Mouse (Mus musculus): ENCODE measurements around the gene Nudt21. TPM values are rescaled to one million over a fixed set of nuclear protein-coding genes. Genes with fewer than 3 reads are reported as not detected.

Nudt21 gene
- polyA plus RNA-seq (2015; fragmentation: Nextera tagmentation; extraction: Ambion mirVana), result 60.2 and 68.5 TPM in 2 replicates

DNA sequence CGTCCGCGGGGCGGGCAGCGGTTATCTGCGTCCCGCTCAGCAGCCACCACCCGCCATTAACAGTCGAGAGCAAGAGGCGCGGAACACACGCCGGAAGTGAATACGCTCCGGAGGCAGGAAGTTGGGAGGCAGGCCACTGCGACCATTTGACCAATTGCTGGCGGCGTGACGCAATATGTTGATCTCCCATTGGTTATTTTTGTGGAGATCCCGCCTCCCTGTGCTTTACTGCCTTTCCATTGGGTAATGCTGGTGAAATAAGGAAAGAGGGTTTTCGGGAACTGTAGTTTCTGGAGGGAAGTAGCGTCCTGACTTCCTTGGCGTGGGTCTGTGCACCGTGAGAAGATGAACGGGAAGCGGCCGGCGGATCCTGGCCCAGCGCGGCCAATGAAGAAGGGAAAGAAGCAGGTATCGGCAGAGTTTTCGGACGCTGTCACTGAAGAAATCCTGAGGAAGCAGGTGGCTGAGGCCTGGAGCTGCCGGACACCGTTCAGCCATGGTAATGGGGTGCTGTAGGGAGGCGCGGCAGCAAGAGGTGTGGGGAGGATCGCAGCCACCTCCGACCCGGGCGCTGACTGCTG lies at the start of gene Nudt21, which contains the start of gene Ogfod1:
Gene Nudt21 (minus strand): TSS at position 88 of the 581 bp plus-strand sequence.
Gene Ogfod1 (plus strand): TSS at position 255 of the 581 bp plus-strand sequence.
- under 1% methylated on average over 36 of the region's 41 CpGs for WGBS

DNA sequence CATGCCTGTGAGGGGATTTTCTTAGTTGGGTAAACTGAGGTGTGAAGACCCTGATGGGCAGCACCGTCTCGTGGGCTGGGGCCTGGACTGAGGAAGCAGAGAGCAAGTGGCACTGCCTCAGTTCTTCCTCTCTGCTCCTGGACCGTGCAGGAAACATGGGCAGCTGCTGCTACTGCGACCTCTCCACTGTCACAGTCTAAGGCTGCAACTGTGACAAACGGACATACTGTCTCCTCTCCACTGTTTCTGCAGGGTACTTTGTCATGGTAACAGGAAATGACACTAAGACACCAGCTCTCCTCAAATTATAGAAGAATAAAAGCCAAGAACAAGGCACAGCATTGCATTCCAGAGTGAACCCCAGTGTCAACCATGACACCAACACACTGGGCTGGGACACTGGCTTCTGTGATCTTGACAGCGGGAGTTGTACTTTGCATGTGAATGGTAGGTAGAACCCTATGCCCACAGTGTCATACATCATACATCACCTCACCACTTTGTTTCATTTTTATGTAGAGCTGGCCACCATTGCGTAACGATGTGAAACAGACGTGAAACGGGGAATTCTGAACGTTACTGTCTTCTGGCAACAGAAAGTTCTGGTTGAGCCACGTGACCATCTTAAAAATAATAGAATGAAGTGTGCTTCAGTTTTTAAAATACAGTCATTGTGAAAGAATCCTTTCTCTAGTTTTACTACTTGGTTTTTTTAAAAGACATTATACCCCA lies 39.8 kb upstream of the Nudt21 start:
- TF ChIP-seq EP300 (optimal IDR thresholded peaks at IDR 0.05) (no peak), CTCF (IDR thresholded peaks at IDR 0.05; ENCODE audit: low read depth) (no peak)
- Histone ChIP-seq H3K4me2 (replicated peaks; ENCODE audit: low read depth) (no peak overlapping the region), H3K9ac (ENCODE audit: low read length) (no peak overlapping the region), H3K4me3 (ENCODE audit: low read depth, low read length) (no peak overlapping the region), H3K4me1 (replicated peaks; ENCODE audit: control insufficient read depth, insufficient read depth) (no peaks in the 10 kb centered on the region), H3K27me3 (ENCODE audit: control insufficient read depth, insufficient read depth, low read length) (no peaks in the 10 kb centered on the region), H3K27ac (replicated peaks) (no peak overlapping the region), H3K9me3 (ENCODE audit: control insufficient read depth, low read length) (no peaks in the 10 kb centered on the region), H3K36me3 (ENCODE audit: control insufficient read depth, insufficient read depth, low read length) (no peaks in the 10 kb centered on the region; the same call in 1 of the 2 replicates)
- 87% methylated on average over 12 of the region's 12 CpGs for WGBS
- no peak for ATAC-seq (ENCODE audit: low FRiP score, low TSS enrichment)
- DNase-seq (ENCODE audit: low spot score), result no peak

More for the DNA sequence above, at the start of gene Nudt21, which contains the start of gene Ogfod1:
- Histone ChIP-seq H3K9ac (ENCODE audit: low read length) (peak within 1 kb of the TSS; percentile 67), H3K27me3 (ENCODE audit: control insufficient read depth, insufficient read depth, low read length) (no peaks in the 10 kb centered on the region), H3K27ac (replicated peaks) (peak within 1 kb of the TSS; percentile 84), H3K9me3 (ENCODE audit: control insufficient read depth, low read length) (no peaks in the 10 kb centered on the region), H3K4me1 (replicated peaks; ENCODE audit: control insufficient read depth, insufficient read depth) (no peaks in the 10 kb centered on the region), H3K4me3 (ENCODE audit: low read depth, low read length) (peak within 1 kb of the TSS; percentile 83), H3K4me2 (replicated peaks; ENCODE audit: low read depth) (peak within 1 kb of the TSS; percentile 70), H3K36me3 (ENCODE audit: control insufficient read depth, insufficient read depth, low read length) (no peaks in the 10 kb centered on the region)
- ATAC-seq (ENCODE audit: low FRiP score, low TSS enrichment) (peak; percentile 99), DNase-seq (ENCODE audit: low spot score) (peak; percentile 96)
- TF ChIP-seq CTCF (IDR thresholded peaks at IDR 0.05; ENCODE audit: low read depth) (no peak), EP300 (optimal IDR thresholded peaks at IDR 0.05) (peak; percentile 75)

DNA sequence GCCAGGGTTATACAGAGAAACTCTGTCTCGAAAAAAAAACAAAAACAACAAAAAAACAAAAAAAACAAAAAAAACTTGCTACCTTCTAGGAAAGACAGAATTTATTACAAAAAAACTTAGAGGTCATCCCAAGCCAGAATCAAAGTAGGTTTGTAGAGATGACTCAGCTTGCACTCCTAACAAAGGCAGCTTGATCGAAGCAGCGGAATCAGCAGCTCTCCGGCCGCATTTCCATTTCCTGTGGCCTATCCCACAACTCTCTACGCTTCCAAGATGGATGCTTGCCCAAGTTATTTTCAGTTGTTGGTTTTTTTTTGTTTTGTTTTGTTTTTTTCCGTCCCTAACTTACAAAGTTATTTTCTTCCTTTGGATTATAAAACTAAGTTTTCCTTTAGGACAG lies 32.0 kb upstream of the Nudt21 start:
- TF ChIP-seq EP300 (optimal IDR thresholded peaks at IDR 0.05) (no peak), CTCF (IDR thresholded peaks at IDR 0.05; ENCODE audit: low read depth) (no peak)
- Histone ChIP-seq H3K9ac (ENCODE audit: low read length) (no peak overlapping the region), H3K4me3 (ENCODE audit: low read depth, low read length) (no peak overlapping the region), H3K27me3 (ENCODE audit: control insufficient read depth, insufficient read depth, low read length) (no peaks in the 10 kb centered on the region), H3K27ac (replicated peaks) (no peak overlapping the region), H3K4me2 (replicated peaks; ENCODE audit: low read depth) (no peak overlapping the region), H3K4me1 (replicated peaks; ENCODE audit: control insufficient read depth, insufficient read depth) (no peaks in the 10 kb centered on the region), H3K36me3 (ENCODE audit: control insufficient read depth, insufficient read depth, low read length) (peaks cover 2% of the 10 kb centered on the region; the same call in 1 of the 2 replicates), H3K9me3 (ENCODE audit: control insufficient read depth, low read length) (no peaks in the 10 kb centered on the region)
- no peak for ATAC-seq (ENCODE audit: low FRiP score, low TSS enrichment)
- DNase-seq (ENCODE audit: low spot score), result no peak
- WGBS, result 94% methylated on average over 7 of the region's 7 CpGs

DNA sequence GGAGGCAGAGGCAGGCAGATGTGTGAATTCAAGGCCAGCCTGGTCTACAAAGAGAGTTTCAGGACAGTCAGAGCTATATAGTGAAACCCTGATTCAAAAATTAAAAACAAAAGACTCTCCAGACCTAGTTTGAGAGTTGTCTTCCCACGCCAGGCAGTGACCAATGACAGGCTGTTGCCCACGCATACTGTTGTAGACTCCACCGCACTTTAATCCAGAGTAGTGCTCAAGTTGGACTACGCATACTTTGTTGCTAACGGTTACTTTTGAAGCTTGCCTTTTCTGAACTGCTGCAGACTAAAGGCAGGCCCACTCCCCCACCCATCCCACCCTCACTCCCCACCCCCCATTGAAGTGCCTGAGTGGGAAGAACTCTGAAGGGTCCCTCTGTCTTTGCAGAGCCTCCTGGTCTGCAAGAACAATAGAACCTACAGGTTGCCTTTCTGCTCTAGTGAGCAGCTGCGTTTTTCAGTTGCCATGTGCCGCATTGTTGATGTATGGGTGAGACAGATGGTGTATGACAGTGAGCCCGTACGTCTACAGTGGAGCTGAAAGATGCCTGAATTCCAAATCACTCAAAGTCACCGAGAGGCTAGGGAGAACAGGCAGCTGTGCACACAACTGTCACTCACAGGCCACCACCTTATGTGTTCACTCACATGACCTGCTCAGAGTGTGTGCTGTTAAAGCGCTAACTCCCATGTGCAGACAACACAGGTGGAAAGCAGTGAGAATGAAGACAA lies 29.5 kb upstream of the Nudt21 start:
- no peak for TF ChIP-seq CTCF (IDR thresholded peaks at IDR 0.05; ENCODE audit: low read depth)
- TF ChIP-seq EP300 (optimal IDR thresholded peaks at IDR 0.05), result no peak
- Histone ChIP-seq H3K4me2 (replicated peaks; ENCODE audit: low read depth) (no peak overlapping the region), H3K36me3 (ENCODE audit: control insufficient read depth, insufficient read depth, low read length) (peaks cover 6% of the 10 kb centered on the region; the same call in 1 of the 2 replicates), H3K4me1 (replicated peaks; ENCODE audit: control insufficient read depth, insufficient read depth) (no peaks in the 10 kb centered on the region), H3K9ac (ENCODE audit: low read length) (no peak overlapping the region), H3K27me3 (ENCODE audit: control insufficient read depth, insufficient read depth, low read length) (no peaks in the 10 kb centered on the region), H3K4me3 (ENCODE audit: low read depth, low read length) (no peak overlapping the region), H3K9me3 (ENCODE audit: control insufficient read depth, low read length) (no peaks in the 10 kb centered on the region), H3K27ac (replicated peaks) (no peak overlapping the region)
- ATAC-seq (ENCODE audit: low FRiP score, low TSS enrichment) (no peak), DNase-seq (ENCODE audit: low spot score) (no peak)
- WGBS, result 67% methylated on average over 11 of the region's 11 CpGs

DNA sequence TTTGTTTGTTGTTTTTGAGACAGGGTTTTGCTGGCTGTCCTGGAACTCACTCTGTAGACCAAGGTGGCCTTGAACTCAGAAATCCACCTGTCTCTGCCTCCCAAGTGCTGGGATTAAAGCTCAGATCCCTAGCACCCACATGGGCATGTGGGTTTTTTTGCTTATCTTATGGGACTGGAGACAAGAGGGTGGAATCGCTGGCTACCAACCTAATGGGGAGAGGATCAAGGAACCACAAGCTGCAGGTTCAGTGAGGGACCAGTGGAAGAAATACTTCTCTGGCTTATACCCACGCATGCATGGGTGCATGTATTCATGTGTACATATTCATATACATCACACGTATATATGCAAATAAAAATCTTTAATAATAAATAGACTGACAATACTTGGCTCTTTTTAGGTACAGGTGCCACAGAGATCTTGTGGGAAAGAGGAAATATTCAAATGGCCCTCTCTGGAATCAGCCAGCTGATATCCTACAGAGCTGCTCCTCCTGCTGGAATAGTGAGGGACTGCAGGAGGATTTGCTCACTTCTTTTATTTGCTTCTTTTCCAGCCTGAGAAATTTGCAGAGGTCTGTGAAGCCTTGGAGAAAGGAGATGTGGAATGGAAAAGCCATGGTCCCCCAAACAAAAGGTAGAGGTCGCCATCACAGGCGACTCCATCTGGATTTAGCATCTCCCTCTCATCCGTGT lies 20.5 kb upstream of the Nudt21 start:
- H3K9me3 ChIP-seq (ENCODE audit: control insufficient read depth, low read length), result no peaks in the 10 kb centered on the region
- TF ChIP-seq CTCF (IDR thresholded peaks at IDR 0.05; ENCODE audit: low read depth), result peak; percentile 88
- no peak for TF ChIP-seq EP300 (optimal IDR thresholded peaks at IDR 0.05)
- H3K4me3 ChIP-seq (ENCODE audit: low read depth, low read length), result no peak overlapping the region
- no peak overlapping the region for H3K4me2 ChIP-seq (replicated peaks; ENCODE audit: low read depth)
- no peaks in the 10 kb centered on the region for H3K27me3 ChIP-seq (ENCODE audit: control insufficient read depth, insufficient read depth, low read length)
- H3K4me1 ChIP-seq (replicated peaks; ENCODE audit: control insufficient read depth, insufficient read depth), result no peaks in the 10 kb centered on the region
- WGBS, result 62% methylated on average over 6 of the region's 6 CpGs
- no peak for ATAC-seq (ENCODE audit: low FRiP score, low TSS enrichment)
- H3K9ac ChIP-seq (ENCODE audit: low read length), result no peak overlapping the region
- peak; percentile 63 for DNase-seq (ENCODE audit: low spot score)
- peaks cover 8% of the 10 kb centered on the region for H3K36me3 ChIP-seq (ENCODE audit: control insufficient read depth, insufficient read depth, low read length)
- no peak overlapping the region for H3K27ac ChIP-seq (replicated peaks)
